In genomic region chr9:88332447-88332846, GRCm38 (mm10) we compare ENCODE assay signal across 19 mouse cellular contexts. TPM values are rescaled to one million over a fixed set of nuclear protein-coding genes. Genes with fewer than 3 reads are reported as not detected.
DNase-seq lines count a peak whose midpoint lies in the region; ATAC-seq and TF ChIP-seq lines count a peak whose summit lies in the region.
"Had no signal": no experiment of that assay in that cellular context is flagged by ENCODE, and none has a peak within 500 bp of the region (broad histone marks: within the 10 kb centered on the region; RNA-seq: fewer than 3 reads in every experiment).

No protein-coding gene starts in this region.

- WGBS in intestine, postnatal 0 days, result 45% methylated on average over 3 of the region's 3 CpGs

- peak overlapping the region; percentile 83 for H3K4me3 ChIP-seq in megakaryocyte, embryonic 14.5 days (replicated peaks)
- H3K4me3 ChIP-seq in ES-Bruce4 (ENCODE audit: low read depth, low read length), result no peak overlapping the region
- no peak overlapping the region for H3K4me3 ChIP-seq in intestine, postnatal 0 days (ENCODE audit: low read depth, low read length)
- H3K4me3 ChIP-seq: embryonic facial prominence, embryonic 12.5 days; intestine, embryonic 15.5 days; kidney, embryonic 15.5 days; left cerebral cortex, adult 2 months; liver, embryonic 13.5 days; lung, embryonic 15.5 days; midbrain, embryonic 15.5 days; stomach, embryonic 15.5 days had no signal

- H3K36me3 ChIP-seq in megakaryocyte, embryonic 14.5 days (replicated peaks; ENCODE audit: low read length), result peaks cover 75% of the 10 kb centered on the region
- H3K36me3 ChIP-seq in ES-Bruce4 (ENCODE audit: control insufficient read depth, insufficient read depth, low read length, poor library complexity, severe bottlenecking), result no peaks in the 10 kb centered on the region
- H3K36me3 ChIP-seq in intestine, postnatal 0 days (ENCODE audit: control insufficient read depth, insufficient read depth), result no peaks in the 10 kb centered on the region
- H3K36me3 ChIP-seq: embryonic facial prominence, embryonic 12.5 days; intestine, embryonic 15.5 days; kidney, embryonic 15.5 days; liver, embryonic 13.5 days; lung, embryonic 15.5 days; midbrain, embryonic 15.5 days; stomach, embryonic 15.5 days had no signal

- no peak overlapping the region for H3K4me2 ChIP-seq in intestine, postnatal 0 days (replicated peaks; ENCODE audit: low read depth)
- H3K4me2 ChIP-seq: embryonic facial prominence, embryonic 12.5 days; intestine, embryonic 15.5 days; kidney, embryonic 15.5 days; liver, embryonic 13.5 days; lung, embryonic 15.5 days; midbrain, embryonic 15.5 days; stomach, embryonic 15.5 days had no signal

- DNase-seq in ZHBTc4 (ENCODE audit: low read depth, low spot score), result peak; percentile 98
- no peak for DNase-seq in kidney, postnatal 4 days
- no peak for DNase-seq in layer of hippocampus, adult 9-11 months
- DNase-seq: adrenal gland, adult 8-10 months; cerebellum, adult 18-20 months; heart, adult 11 months; heart, postnatal 4 days; liver, embryonic 13.5 days had no signal

- H3K4me1 ChIP-seq in megakaryocyte, embryonic 14.5 days, result peaks cover 81% of the 10 kb centered on the region
- peaks cover 3% of the 10 kb centered on the region for H3K4me1 ChIP-seq in ES-Bruce4 (ENCODE audit: control insufficient read depth, insufficient read depth, low read length)
- H3K4me1 ChIP-seq in intestine, postnatal 0 days (replicated peaks; ENCODE audit: control insufficient read depth, insufficient read depth, low read length), result no peaks in the 10 kb centered on the region

- no peaks in the 10 kb centered on the region for H3K27me3 ChIP-seq in megakaryocyte, embryonic 14.5 days (replicated peaks)
- peaks cover 15% of the 10 kb centered on the region for H3K27me3 ChIP-seq in ES-Bruce4 (ENCODE audit: control insufficient read depth, insufficient read depth, low read length, poor library complexity, severe bottlenecking)
- H3K27me3 ChIP-seq in intestine, postnatal 0 days (replicated peaks; ENCODE audit: control insufficient read depth, insufficient read depth, low read length), result peaks cover 8% of the 10 kb centered on the region
- H3K27me3 ChIP-seq: intestine, embryonic 15.5 days; midbrain, embryonic 15.5 days; stomach, embryonic 15.5 days had no signal

- TF ChIP-seq POLR2A in ES-Bruce4 (IDR thresholded peaks at IDR 0.05; ENCODE audit: insufficient read depth, low read length), result no peak

- H3K9ac ChIP-seq in ES-Bruce4 (ENCODE audit: low read depth, poor library complexity, severe bottlenecking), result no peak overlapping the region
- H3K9ac ChIP-seq in intestine, postnatal 0 days (ENCODE audit: low read depth, low read length), result no peak overlapping the region
- H3K9ac ChIP-seq: embryonic facial prominence, embryonic 12.5 days; intestine, embryonic 15.5 days; kidney, embryonic 15.5 days; liver, embryonic 13.5 days; lung, embryonic 15.5 days; midbrain, embryonic 15.5 days; stomach, embryonic 15.5 days had no signal

- H3K9me3 ChIP-seq in megakaryocyte, embryonic 14.5 days, result no peaks in the 10 kb centered on the region
- H3K9me3 ChIP-seq in ES-Bruce4 (replicated peaks; ENCODE audit: control insufficient read depth, insufficient read depth, low read length, poor library complexity, severe bottlenecking), result no peaks in the 10 kb centered on the region
- no peaks in the 10 kb centered on the region for H3K9me3 ChIP-seq in intestine, postnatal 0 days (ENCODE audit: control insufficient read depth)
- H3K9me3 ChIP-seq: embryonic facial prominence, embryonic 12.5 days; intestine, embryonic 15.5 days; kidney, embryonic 15.5 days; liver, embryonic 13.5 days; lung, embryonic 15.5 days; midbrain, embryonic 15.5 days; stomach, embryonic 15.5 days had no signal

- TF ChIP-seq EP300 in ES-Bruce4 (IDR thresholded peaks at IDR 0.05; ENCODE audit: insufficient read depth, low read depth, low read length), result peak; percentile 71

- no peak overlapping the region for H3K27ac ChIP-seq in ES-Bruce4 (ENCODE audit: insufficient read depth, low read length)
- no peak overlapping the region for H3K27ac ChIP-seq in intestine, postnatal 0 days (ENCODE audit: low read depth, low read length)
- H3K27ac ChIP-seq: embryonic facial prominence, embryonic 12.5 days; intestine, embryonic 15.5 days; kidney, embryonic 15.5 days; left cerebral cortex, adult 2 months; liver, embryonic 13.5 days; lung, embryonic 15.5 days; midbrain, embryonic 15.5 days; stomach, embryonic 15.5 days had no signal

- no peak for ATAC-seq in megakaryocyte, adult 5-6 weeks (ENCODE audit: poor library complexity, severe bottlenecking)
- ATAC-seq in intestine, postnatal 0 days, result no peak
- ATAC-seq: intestine, embryonic 15.5 days; midbrain, embryonic 15.5 days had no signal

- TF ChIP-seq CTCF in ES-Bruce4 (IDR thresholded peaks at IDR 0.05; ENCODE audit: low read depth, low read length), result no peak
- no peak for TF ChIP-seq CTCF in intestine, postnatal 0 days (IDR thresholded peaks at IDR 0.05; ENCODE audit: low read depth)

RNA-seq across cellular contexts. Expression of gene Nt5e, which starts 5.5 kb away (rescaled TPM):
- polyA plus RNA-seq in megakaryocyte, embryonic 14.5 days (2012; ENCODE audit: insufficient read depth, low replicate concordance), result 11.9 and 45.6 TPM in 2 replicates
- 3.8 and 7.4 TPM in 2 replicates for total RNA-seq in megakaryocyte, adult 5-6 weeks (2015)
- total RNA-seq in megakaryocyte, adult 5-6 weeks (2017), result 6.2 and 9.0 TPM in 2 replicates
- 14.0 and 15.0 TPM in 2 replicates for polyA plus RNA-seq in ES-Bruce4 (2011; ENCODE audit: insufficient read depth, insufficient read length, low read depth, missing spikeins)
- polyA plus RNA-seq in intestine, postnatal 0 days (2015; fragmentation: Nextera tagmentation; extraction: Ambion mirVana), result 20.2 and 21.0 TPM in 2 replicates
